Mouse (Mus musculus): ENCODE data around the gene Ptp4a2. TPM values are rescaled to one million over a fixed set of nuclear protein-coding genes. Genes with fewer than 3 reads are reported as not detected.

The Ptp4a2 gene
- polyA plus RNA-seq, 1 experiment from 2014 or later: 198 TPM

- Histone ChIP-seq H3K4me2 (ENCODE audit: low read depth, low read length) (no peak overlapping the region), H3K27me3 (ENCODE audit: insufficient read depth, low read length) (no peaks in the 10 kb centered on the region), H3K4me3 (ENCODE audit: low read depth, low read length) (no peak overlapping the region), H3K36me3 (replicated peaks; ENCODE audit: insufficient read depth, low read length) (no peaks in the 10 kb centered on the region), H3K9ac (replicated peaks) (no peak overlapping the region), H3K4me1 (ENCODE audit: insufficient read depth) (peaks cover 34% of the 10 kb centered on the region), H3K27ac (ENCODE audit: low read depth) (no peak overlapping the region), H3K9me3 (ENCODE audit: low read length) (no peaks in the 10 kb centered on the region)
- ATAC-seq: peak; percentile 67
- peak; percentile 24 for DNase-seq
- 44% methylated on average over 5 of the region's 5 CpGs for WGBS (ENCODE audit: insufficient replicate concordance)
- TF ChIP-seq EP300 (IDR thresholded peaks at IDR 0.05; ENCODE audit: low read depth) (no peak), CTCF (IDR thresholded peaks at IDR 0.05; ENCODE audit: low read depth) (no peak)
Observed at GRCm38 (mm10) chr4:129793713-129794329, 17.2 kb upstream of the Ptp4a2 start.

GRCm38 (mm10) chr4:129795151-129795860 is 15.7 kb upstream of the Ptp4a2 start:
- H3K27ac ChIP-seq (ENCODE audit: low read depth): peak overlapping the region; percentile 62
- WGBS (ENCODE audit: insufficient replicate concordance): 61% methylated on average over 17 of the region's 17 CpGs
- H3K9ac ChIP-seq (replicated peaks): no peak overlapping the region
- H3K36me3 ChIP-seq (replicated peaks; ENCODE audit: insufficient read depth, low read length): no peaks in the 10 kb centered on the region
- no peaks in the 10 kb centered on the region for H3K9me3 ChIP-seq (ENCODE audit: low read length)
- no peaks in the 10 kb centered on the region for H3K27me3 ChIP-seq (ENCODE audit: insufficient read depth, low read length)
- ATAC-seq (0 out of 2 replicates have a peak, but pooled peaks have one; percentile 27), DNase-seq (no peak)
- peaks cover 31% of the 10 kb centered on the region for H3K4me1 ChIP-seq (ENCODE audit: insufficient read depth)
- no peak for TF ChIP-seq CTCF (IDR thresholded peaks at IDR 0.05; ENCODE audit: low read depth)
- TF ChIP-seq EP300 (IDR thresholded peaks at IDR 0.05; ENCODE audit: low read depth): no peak
- peak overlapping the region; percentile 30; the same call in 1 of the 2 replicates for H3K4me2 ChIP-seq (ENCODE audit: low read depth, low read length)
- H3K4me3 ChIP-seq (ENCODE audit: low read depth, low read length): no peak overlapping the region

DNA sequence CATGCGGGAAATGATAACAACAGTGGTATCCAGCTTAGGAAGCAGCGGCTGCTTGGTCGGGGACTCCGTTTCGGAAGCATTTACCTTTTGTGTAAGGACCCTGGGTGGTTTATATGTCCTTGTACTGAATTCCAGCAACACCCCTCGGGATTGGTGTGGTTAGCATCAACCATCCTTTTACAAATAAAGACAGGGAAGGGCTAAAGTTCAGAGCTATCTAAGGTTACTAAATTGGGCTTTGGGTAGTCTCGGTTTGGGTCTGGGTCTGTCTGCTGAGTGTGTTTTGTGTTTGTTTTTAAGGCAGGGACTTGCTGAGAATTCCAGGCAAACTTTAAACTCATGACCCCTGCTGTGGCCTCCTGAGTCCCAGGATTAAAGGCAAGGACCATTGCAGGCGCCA is 15.2 kb upstream of the Ptp4a2 start:
- DNase-seq: no peak
- Histone ChIP-seq H3K4me1 (ENCODE audit: insufficient read depth) (peaks cover 29% of the 10 kb centered on the region), H3K9ac (replicated peaks) (no peak overlapping the region), H3K4me2 (ENCODE audit: low read depth, low read length) (peak overlapping the region; percentile 30; the same call in 1 of the 2 replicates), H3K9me3 (ENCODE audit: low read length) (no peaks in the 10 kb centered on the region), H3K4me3 (ENCODE audit: low read depth, low read length) (no peak overlapping the region), H3K36me3 (replicated peaks; ENCODE audit: insufficient read depth, low read length) (no peaks in the 10 kb centered on the region), H3K27me3 (ENCODE audit: insufficient read depth, low read length) (no peaks in the 10 kb centered on the region), H3K27ac (ENCODE audit: low read depth) (peak overlapping the region; percentile 62)
- WGBS (ENCODE audit: insufficient replicate concordance): 60% methylated on average over 8 of the region's 8 CpGs
- no peak for ATAC-seq
- TF ChIP-seq EP300 (IDR thresholded peaks at IDR 0.05; ENCODE audit: low read depth) (no peak), CTCF (IDR thresholded peaks at IDR 0.05; ENCODE audit: low read depth) (no peak)

DNA sequence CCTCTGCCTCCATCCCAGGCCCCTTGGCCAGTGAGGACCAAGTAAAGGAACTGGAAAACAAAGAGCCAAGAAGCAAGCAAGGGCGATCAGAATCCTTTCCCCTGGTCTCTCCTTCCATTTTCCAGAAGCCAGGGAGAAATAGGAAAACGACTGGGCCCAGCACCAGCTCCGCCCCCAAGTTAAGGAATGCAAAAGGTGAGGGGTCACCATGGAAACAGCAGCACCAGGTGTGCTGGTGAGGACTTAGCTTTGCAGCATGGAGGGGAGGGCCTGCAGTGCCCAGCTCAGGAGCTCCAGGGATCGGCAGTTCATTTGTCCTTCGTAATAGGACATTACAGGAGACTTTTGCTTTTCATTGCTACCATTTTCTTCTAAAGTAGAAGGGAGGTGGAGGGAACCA is 13.0 kb upstream of the Ptp4a2 start:
- no peak for DNase-seq
- ATAC-seq: no peak
- no peak overlapping the region for H3K4me2 ChIP-seq (ENCODE audit: low read depth, low read length)
- WGBS (ENCODE audit: insufficient replicate concordance): 60% methylated on average over 5 of the region's 5 CpGs
- H3K27me3 ChIP-seq (ENCODE audit: insufficient read depth, low read length): no peaks in the 10 kb centered on the region
- H3K4me1 ChIP-seq (ENCODE audit: insufficient read depth): peaks cover 29% of the 10 kb centered on the region
- H3K4me3 ChIP-seq (ENCODE audit: low read depth, low read length): no peak overlapping the region
- no peaks in the 10 kb centered on the region for H3K36me3 ChIP-seq (replicated peaks; ENCODE audit: insufficient read depth, low read length)
- no peak overlapping the region for H3K27ac ChIP-seq (ENCODE audit: low read depth)
- H3K9me3 ChIP-seq (ENCODE audit: low read length): no peaks in the 10 kb centered on the region
- H3K9ac ChIP-seq (replicated peaks): no peak overlapping the region
- no peak for TF ChIP-seq EP300 (IDR thresholded peaks at IDR 0.05; ENCODE audit: low read depth)
- no peak for TF ChIP-seq CTCF (IDR thresholded peaks at IDR 0.05; ENCODE audit: low read depth)

DNA sequence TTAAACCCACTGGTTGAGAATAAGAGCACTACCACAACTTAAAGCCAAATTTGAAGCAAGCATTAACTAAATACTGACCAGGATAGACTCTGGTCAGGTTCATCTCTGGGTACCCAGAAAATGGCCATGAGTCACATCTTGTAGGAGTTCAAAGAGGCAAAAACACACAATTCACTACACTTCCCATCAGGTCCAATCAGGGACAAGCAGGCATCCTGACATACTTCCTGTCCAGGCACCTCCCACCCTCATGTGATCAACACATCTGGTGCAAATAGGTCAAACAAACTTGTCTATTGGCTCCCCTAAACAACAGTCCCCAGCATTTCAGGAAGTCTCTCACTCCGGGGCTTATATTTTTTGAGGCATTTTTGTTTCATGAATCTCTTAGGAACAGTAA is 7.7 kb upstream of the Ptp4a2 start:
- Histone ChIP-seq H3K4me3 (ENCODE audit: low read depth, low read length) (no peak overlapping the region), H3K4me2 (ENCODE audit: low read depth, low read length) (no peak overlapping the region), H3K4me1 (ENCODE audit: insufficient read depth) (peaks cover 2% of the 10 kb centered on the region; the same call in 1 of the 2 replicates), H3K9ac (replicated peaks) (no peak overlapping the region), H3K27me3 (ENCODE audit: insufficient read depth, low read length) (no peaks in the 10 kb centered on the region), H3K36me3 (replicated peaks; ENCODE audit: insufficient read depth, low read length) (no peaks in the 10 kb centered on the region), H3K27ac (ENCODE audit: low read depth) (no peak overlapping the region), H3K9me3 (ENCODE audit: low read length) (no peaks in the 10 kb centered on the region)
- DNase-seq (no peak), ATAC-seq (peak; percentile 41; the same call in 1 of the 2 replicates)
- no peak for TF ChIP-seq CTCF (IDR thresholded peaks at IDR 0.05; ENCODE audit: low read depth)
- 33% methylated on average over 1 of the region's 1 CpGs for WGBS (ENCODE audit: insufficient replicate concordance)

GRCm38 (mm10) chr4:129805059-129805458 is 6.0 kb upstream of the Ptp4a2 start:
- 63% methylated on average over 3 of the region's 3 CpGs for WGBS (ENCODE audit: insufficient replicate concordance)
- no peak for DNase-seq
- peak overlapping the region; percentile 52; the same call in 1 of the 2 replicates for H3K27ac ChIP-seq (ENCODE audit: low read depth)
- no peaks in the 10 kb centered on the region for H3K36me3 ChIP-seq (replicated peaks; ENCODE audit: insufficient read depth, low read length)
- no peaks in the 10 kb centered on the region for H3K27me3 ChIP-seq (ENCODE audit: insufficient read depth, low read length)
- peaks cover 14% of the 10 kb centered on the region for H3K4me1 ChIP-seq (ENCODE audit: insufficient read depth)
- no peak overlapping the region for H3K9ac ChIP-seq (replicated peaks)
- TF ChIP-seq EP300 (IDR thresholded peaks at IDR 0.05; ENCODE audit: low read depth) (no peak), CTCF (IDR thresholded peaks at IDR 0.05; ENCODE audit: low read depth) (no peak)
- no peak overlapping the region for H3K4me2 ChIP-seq (ENCODE audit: low read depth, low read length)
- no peaks in the 10 kb centered on the region for H3K9me3 ChIP-seq (ENCODE audit: low read length)
- H3K4me3 ChIP-seq (ENCODE audit: low read depth, low read length): no peak overlapping the region
- peak; percentile 73 for ATAC-seq
